Mouse (Mus musculus) heart, embryonic 11.5 days (tissue): ENCODE measurements around the gene Hmcn1. TPM values are rescaled to one million over a fixed set of nuclear protein-coding genes. Genes with fewer than 3 reads are reported as not detected.

Source experiments
- ATAC-seq: fragments of 200-750 bp; cut with Nextera tagmentation; replicated peaks from 2 replicates; pipeline ENCODE4 v1.8.0; 2017; ENCODE audit warnings: moderate library complexity; ENCODE audit not compliant: insufficient number of reproducible peaks, low FRiP score, low TSS enrichment
- H3K27ac ChIP-seq: fragments of 300-500 bp; sonication (generic); 2 replicates; pipeline ENCODE4 v1.5.1; 2014; ENCODE audit warnings: mild to moderate bottlenecking, low read depth, low read length
- H3K27me3 ChIP-seq: fragments of 300-500 bp; sonication (generic); 2 replicates; pipeline ENCODE4 v1.6.1; 2014; ENCODE audit warnings: mild to moderate bottlenecking, low read length, mixed read lengths; ENCODE audit not compliant: control insufficient read depth, insufficient read depth
- H3K36me3 ChIP-seq: fragments of 300-500 bp; sonication (generic); 2 replicates; pipeline ENCODE4 v1.6.1; 2014; ENCODE audit warnings: mild to moderate bottlenecking, low read length, moderate library complexity, mixed read lengths; ENCODE audit not compliant: control insufficient read depth, insufficient read depth
- H3K4me1 ChIP-seq: fragments of 300-500 bp; sonication (generic); 2 replicates; pipeline ENCODE4 v1.6.1; 2014; ENCODE audit warnings: low read length; ENCODE audit not compliant: control insufficient read depth, insufficient read depth
- H3K4me2 ChIP-seq: fragments of 300-500 bp; sonication (generic); 2 replicates; pipeline ENCODE4 v1.6.1; 2014; ENCODE audit warnings: mild to moderate bottlenecking, moderate library complexity
- H3K4me3 ChIP-seq: fragments of 300-500 bp; sonication (generic); 2 replicates; pipeline ENCODE4 v1.5.1; 2014; ENCODE audit warnings: low read depth, low read length
- H3K9ac ChIP-seq: fragments of 300-500 bp; sonication (generic); 2 replicates; pipeline ENCODE4 v1.6.1; 2014; ENCODE audit warnings: mild to moderate bottlenecking, low read depth, low read length, moderate library complexity
- H3K9me3 ChIP-seq: fragments of 300-500 bp; sonication (generic); replicated peaks from 2 replicates; pipeline ENCODE4 v1.6.1; 2016; ENCODE audit warnings: low read length; ENCODE audit not compliant: control insufficient read depth
- WGBS: fragments of 180-500 bp; shearing (Covaris S2); extraction: QIAGEN DNeasy Blood & Tissue Kit; methylation state at CpG from one replicate; pipeline ENCODE4 v1.1.7; 2014; ENCODE audit not compliant: insufficient replicate concordance; 5-methylcytosine and 5-hydroxymethylcytosine counted together
- polyA plus RNA-seq: library from polyadenylated mRNA; unstranded; fragments of >200 nt; fragmentation: Nextera tagmentation; extraction: Ambion mirVana; gene quantifications from 2 replicates; pipeline ENCODE4 v1.2.1, GENCODE M21; 2014

Hmcn1 gene
- polyA plus RNA-seq, 1 experiment from 2014 or later = 24.8 TPM

- H3K9ac ChIP-seq = no peak overlapping the region
- no peak overlapping the region for H3K27ac ChIP-seq
- 55% methylated on average over 7 of the region's 7 CpGs for WGBS
- H3K4me2 ChIP-seq = no peak overlapping the region
- H3K4me1 ChIP-seq = no peaks in the 10 kb centered on the region
- H3K9me3 ChIP-seq = no peaks in the 10 kb centered on the region
- H3K4me3 ChIP-seq = no peak overlapping the region
- no peaks in the 10 kb centered on the region for H3K36me3 ChIP-seq
- ATAC-seq = no peak
- no peaks in the 10 kb centered on the region for H3K27me3 ChIP-seq
These were observed 114.8 kb downstream of the Hmcn1 start for GRCm38 (mm10) chr1:150878421-150878820.

- WGBS = 51% methylated on average over 4 of the region's 4 CpGs
- Histone ChIP-seq H3K4me3 (no peak overlapping the region), H3K27ac (no peak overlapping the region), H3K36me3 (no peaks in the 10 kb centered on the region), H3K9ac (no peak overlapping the region), H3K4me1 (no peaks in the 10 kb centered on the region), H3K27me3 (no peaks in the 10 kb centered on the region), H3K4me2 (no peak overlapping the region), H3K9me3 (no peaks in the 10 kb centered on the region)
- no peak for ATAC-seq
These were observed 115.3 kb downstream of the Hmcn1 start for GRCm38 (mm10) chr1:150877920-150878319.

GRCm38 (mm10) chr1:150874025-150874424 is 119.2 kb downstream of the Hmcn1 start:
- Histone ChIP-seq H3K27me3 (no peaks in the 10 kb centered on the region), H3K27ac (no peak overlapping the region), H3K9ac (no peak overlapping the region), H3K9me3 (no peaks in the 10 kb centered on the region), H3K36me3 (no peaks in the 10 kb centered on the region), H3K4me2 (no peak overlapping the region), H3K4me1 (no peaks in the 10 kb centered on the region), H3K4me3 (no peak overlapping the region)
- no peak for ATAC-seq
- WGBS = 77% methylated on average over 5 of the region's 5 CpGs

GRCm38 (mm10) chr1:150873231-150873630 is 120.0 kb downstream of the Hmcn1 start:
- Histone ChIP-seq H3K4me1 (no peaks in the 10 kb centered on the region), H3K4me3 (no peak overlapping the region), H3K27me3 (no peaks in the 10 kb centered on the region), H3K36me3 (no peaks in the 10 kb centered on the region), H3K4me2 (no peak overlapping the region; the same call in 1 of the 2 replicates), H3K9me3 (no peaks in the 10 kb centered on the region), H3K9ac (no peak overlapping the region), H3K27ac (peak overlapping the region; percentile 29; the same call in 1 of the 2 replicates)
- no peak for ATAC-seq
- 38% methylated on average over 6 of the region's 6 CpGs for WGBS

- no peak overlapping the region for H3K27ac ChIP-seq
These were observed 121.1 kb downstream of the Hmcn1 start for GRCm38 (mm10) chr1:150872105-150872504.

GRCm38 (mm10) chr1:150869189-150869588 is 124.0 kb downstream of the Hmcn1 start:
- Histone ChIP-seq H3K4me3 (no peak overlapping the region), H3K9ac (no peak overlapping the region), H3K4me1 (peaks cover 7% of the 10 kb centered on the region), H3K9me3 (no peaks in the 10 kb centered on the region), H3K4me2 (no peak overlapping the region), H3K27me3 (no peaks in the 10 kb centered on the region), H3K27ac (no peak overlapping the region), H3K36me3 (no peaks in the 10 kb centered on the region)
- no peak for ATAC-seq

More at GRCm38 (mm10) chr1:150872105-150872504, 121.1 kb downstream of the Hmcn1 start:
- no peak overlapping the region for H3K9ac ChIP-seq
- WGBS = 84% methylated on average over 3 of the region's 3 CpGs
- no peaks in the 10 kb centered on the region for H3K9me3 ChIP-seq
- no peak overlapping the region for H3K4me2 ChIP-seq
- H3K36me3 ChIP-seq = no peaks in the 10 kb centered on the region
- H3K4me3 ChIP-seq = no peak overlapping the region
- no peaks in the 10 kb centered on the region for H3K27me3 ChIP-seq
- peaks cover under 1% of the 10 kb centered on the region for H3K4me1 ChIP-seq
- ATAC-seq = no peak

GRCm38 (mm10) chr1:150866615-150867014 is 126.6 kb downstream of the Hmcn1 start:
- Histone ChIP-seq H3K27me3 (no peaks in the 10 kb centered on the region), H3K4me2 (peak overlapping the region; percentile 25; the same call in 1 of the 2 replicates), H3K9ac (no peak overlapping the region), H3K4me3 (no peak overlapping the region), H3K36me3 (no peaks in the 10 kb centered on the region), H3K4me1 (peaks cover 7% of the 10 kb centered on the region), H3K27ac (no peak overlapping the region), H3K9me3 (no peaks in the 10 kb centered on the region)
- WGBS = 15% methylated on average over 5 of the region's 5 CpGs
- no peak for ATAC-seq

GRCm38 (mm10) chr1:150857779-150858178 is 135.5 kb downstream of the Hmcn1 start:
- no peak overlapping the region for H3K9ac ChIP-seq
- H3K4me3 ChIP-seq = no peak overlapping the region
- no peaks in the 10 kb centered on the region for H3K9me3 ChIP-seq
- H3K27me3 ChIP-seq = no peaks in the 10 kb centered on the region
- no peaks in the 10 kb centered on the region for H3K36me3 ChIP-seq
- no peak for ATAC-seq
- no peak overlapping the region for H3K4me2 ChIP-seq
- WGBS = 85% methylated on average over 2 of the region's 2 CpGs
- no peak overlapping the region for H3K27ac ChIP-seq
- no peaks in the 10 kb centered on the region for H3K4me1 ChIP-seq

GRCm38 (mm10) chr1:150833448-150833847 is 159.8 kb downstream of the Hmcn1 start:
- 89% methylated on average over 6 of the region's 6 CpGs for WGBS
- no peaks in the 10 kb centered on the region for H3K4me1 ChIP-seq
- no peaks in the 10 kb centered on the region for H3K27me3 ChIP-seq
- no peak for ATAC-seq
- no peaks in the 10 kb centered on the region for H3K9me3 ChIP-seq
- H3K27ac ChIP-seq = no peak overlapping the region
- H3K36me3 ChIP-seq = no peaks in the 10 kb centered on the region
- H3K4me3 ChIP-seq = no peak overlapping the region
- no peak overlapping the region for H3K4me2 ChIP-seq
- H3K9ac ChIP-seq = no peak overlapping the region
